Mouse (Mus musculus) limb, embryonic 15.5 days (tissue): ENCODE measurements around the gene Scarb1. TPM values are rescaled to one million over a fixed set of nuclear protein-coding genes. Genes with fewer than 3 reads are reported as not detected.

ENCODE experiments used
- ATAC-seq: fragments of 200-750 bp; cut with Nextera tagmentation; 2 replicates; pipeline ENCODE4 v1.8.0; 2017; ENCODE audit warnings: low read depth, moderate TSS enrichment; ENCODE audit not compliant: insufficient number of reproducible peaks, low FRiP score, low TSS enrichment
- H3K27ac ChIP-seq: fragments of 300-500 bp; sonication (generic); 2 replicates; pipeline ENCODE4 v1.5.1; 2015; ENCODE audit warnings: moderate library complexity, mild to moderate bottlenecking, inconsistent platforms
- H3K27me3 ChIP-seq: fragments of 300-500 bp; sonication (generic); 2 replicates; pipeline ENCODE4 v1.6.1; 2015; ENCODE audit warnings: inconsistent platforms
- H3K36me3 ChIP-seq: fragments of 300-500 bp; sonication (generic); 2 replicates; pipeline ENCODE4 v1.6.1; 2015; ENCODE audit warnings: inconsistent platforms
- H3K4me1 ChIP-seq: fragments of 300-500 bp; sonication (generic); 2 replicates; pipeline ENCODE4 v1.6.1; 2015; ENCODE audit warnings: inconsistent platforms
- H3K4me2 ChIP-seq: fragments of 300-500 bp; sonication (generic); 2 replicates; pipeline ENCODE4 v1.6.1; 2015; ENCODE audit warnings: mild to moderate bottlenecking, inconsistent platforms
- H3K4me3 ChIP-seq: fragments of 300-500 bp; sonication (generic); 2 replicates; pipeline ENCODE4 v1.5.1; 2015; ENCODE audit warnings: mild to moderate bottlenecking, inconsistent platforms
- H3K9ac ChIP-seq: fragments of 300-500 bp; sonication (generic); 2 replicates; pipeline ENCODE4 v1.6.1; 2015; ENCODE audit warnings: inconsistent platforms
- H3K9me3 ChIP-seq: fragments of 300-500 bp; sonication (generic); 2 replicates; pipeline ENCODE4 v1.6.1; 2016; ENCODE audit warnings: inconsistent platforms
- WGBS: fragments of 180-500 bp; shearing (Covaris S2); methylation state at CpG from one replicate; pipeline ENCODE4 v1.1.7; 2015; 5-methylcytosine and 5-hydroxymethylcytosine counted together
- polyA plus RNA-seq: library from polyadenylated mRNA; unstranded; fragments of >200 nt; fragmentation: Nextera tagmentation; extraction: Ambion mirVana; gene quantifications from 2 replicates; pipeline ENCODE4 v1.2.1, GENCODE M21; 2015

The Scarb1 gene
- polyA plus RNA-seq, 1 experiment from 2014 or later = 57.2 TPM

- Histone ChIP-seq H3K4me1 (peaks cover 24% of the 10 kb centered on the region), H3K36me3 (no peaks in the 10 kb centered on the region), H3K9me3 (no peaks in the 10 kb centered on the region), H3K9ac (no peak overlapping the region), H3K27me3 (no peaks in the 10 kb centered on the region), H3K27ac (no peak overlapping the region), H3K4me2 (no peak overlapping the region), H3K4me3 (no peak overlapping the region)
- ATAC-seq = no peak
- WGBS = 57% methylated on average over 11 of the region's 11 CpGs
Measured at GRCm38 (mm10) chr5:125325931-125326330, 15.0 kb downstream of the Scarb1 start.

DNA sequence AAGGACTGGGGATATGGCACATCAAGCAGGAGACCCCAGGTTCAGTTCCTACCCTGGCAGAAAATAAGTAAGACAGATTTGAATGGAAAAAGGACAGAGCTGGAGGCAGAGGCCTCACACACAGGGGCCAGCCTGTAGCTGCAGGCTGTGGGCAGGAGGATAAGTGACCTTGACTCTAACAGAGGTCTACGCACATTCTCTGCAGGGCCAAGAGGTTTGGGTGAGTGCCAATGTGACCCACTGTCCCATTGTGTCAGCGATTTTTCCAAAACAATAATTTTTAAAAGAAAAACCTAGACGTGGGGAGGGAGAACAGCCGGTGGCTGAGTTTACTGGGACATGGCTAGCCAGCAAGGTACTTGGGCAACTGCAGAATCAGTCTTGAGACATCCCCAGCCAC lies 15.6 kb downstream of the Scarb1 start:
- Histone ChIP-seq H3K27me3 (no peaks in the 10 kb centered on the region), H3K4me3 (no peak overlapping the region), H3K36me3 (no peaks in the 10 kb centered on the region), H3K9me3 (no peaks in the 10 kb centered on the region), H3K4me2 (no peak overlapping the region), H3K4me1 (peaks cover 24% of the 10 kb centered on the region), H3K9ac (no peak overlapping the region), H3K27ac (no peak overlapping the region)
- no peak for ATAC-seq
- WGBS = 85% methylated on average over 4 of the region's 4 CpGs

GRCm38 (mm10) chr5:125323939-125324480 lies 16.9 kb downstream of the Scarb1 start:
- H3K27ac ChIP-seq = no peak overlapping the region
- H3K27me3 ChIP-seq = no peaks in the 10 kb centered on the region
- ATAC-seq = no peak
- WGBS = 72% methylated on average over 7 of the region's 7 CpGs
- no peaks in the 10 kb centered on the region for H3K9me3 ChIP-seq
- H3K4me2 ChIP-seq = no peak overlapping the region
- H3K36me3 ChIP-seq = no peaks in the 10 kb centered on the region
- no peak overlapping the region for H3K4me3 ChIP-seq
- no peak overlapping the region for H3K9ac ChIP-seq
- H3K4me1 ChIP-seq = peaks cover 24% of the 10 kb centered on the region

- no peak for ATAC-seq
- H3K27ac ChIP-seq = no peak overlapping the region
- 76% methylated on average over 6 of the region's 6 CpGs for WGBS
- no peaks in the 10 kb centered on the region for H3K27me3 ChIP-seq
- peaks cover 24% of the 10 kb centered on the region for H3K4me1 ChIP-seq
- H3K9me3 ChIP-seq = no peaks in the 10 kb centered on the region
- H3K4me2 ChIP-seq = no peak overlapping the region
- H3K9ac ChIP-seq = no peak overlapping the region
- H3K36me3 ChIP-seq = no peaks in the 10 kb centered on the region
- no peak overlapping the region for H3K4me3 ChIP-seq
Measured at GRCm38 (mm10) chr5:125323128-125323527, 17.8 kb downstream of the Scarb1 start.

DNA sequence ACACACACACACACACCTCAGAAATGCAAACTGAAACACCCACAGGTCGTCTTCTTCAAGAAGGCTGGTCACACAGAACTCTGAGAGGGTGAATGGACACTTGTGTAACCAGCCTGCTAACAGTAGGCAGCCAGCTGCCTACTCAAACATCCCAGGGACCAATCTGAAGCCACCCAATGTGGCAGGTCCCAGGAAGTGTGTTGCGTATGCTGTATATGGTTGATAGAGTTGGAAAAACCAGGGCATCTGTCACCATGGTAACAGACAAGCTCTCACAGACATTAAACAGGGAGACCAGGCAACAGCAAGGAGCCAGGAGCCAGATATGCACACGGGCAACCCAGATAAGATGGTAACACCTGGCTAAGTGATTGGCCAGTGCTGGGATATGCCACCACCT lies 19.1 kb downstream of the Scarb1 start:
- H3K9me3 ChIP-seq = no peaks in the 10 kb centered on the region
- no peak for ATAC-seq
- no peak overlapping the region for H3K27ac ChIP-seq
- no peaks in the 10 kb centered on the region for H3K27me3 ChIP-seq
- H3K4me2 ChIP-seq = no peak overlapping the region
- no peak overlapping the region for H3K4me3 ChIP-seq
- H3K9ac ChIP-seq = no peak overlapping the region
- no peaks in the 10 kb centered on the region for H3K36me3 ChIP-seq
- WGBS = 63% methylated on average over 3 of the region's 3 CpGs
- peaks cover 20% of the 10 kb centered on the region for H3K4me1 ChIP-seq

DNA sequence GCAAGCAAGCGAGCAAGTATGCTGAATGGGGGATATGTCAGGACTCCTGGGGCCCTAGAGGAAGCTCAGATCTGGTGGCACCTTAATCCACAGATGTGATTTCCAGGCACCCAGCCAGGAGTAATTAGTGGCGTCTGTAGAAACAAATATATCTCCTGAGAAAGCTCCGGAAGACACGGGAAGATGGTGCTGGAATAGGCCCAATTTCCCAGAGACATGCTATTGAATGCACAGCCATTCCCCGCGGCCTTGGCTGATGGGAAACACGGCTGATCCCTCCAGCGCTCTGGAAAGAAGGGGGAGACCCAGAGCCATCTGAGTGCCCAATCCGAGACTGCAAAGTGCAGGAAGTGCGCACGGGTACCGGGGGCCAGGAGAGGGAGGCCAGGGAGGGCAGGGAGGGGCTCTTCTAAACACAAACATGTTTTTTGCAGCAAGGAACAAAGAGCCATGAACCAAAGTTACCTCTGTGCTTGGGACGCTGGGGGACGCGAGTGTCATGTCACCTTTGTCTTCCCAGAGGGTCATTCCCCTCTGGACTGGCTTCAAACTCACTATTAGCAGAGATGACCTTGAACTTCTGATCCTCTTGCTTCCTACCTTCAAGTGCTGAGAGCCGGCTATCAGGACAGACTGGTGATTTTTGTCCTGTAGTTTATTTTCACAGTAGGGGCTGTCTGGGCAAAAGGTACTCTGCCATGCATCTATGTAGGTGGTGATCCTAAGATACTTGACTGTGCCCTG lies 21.7 kb downstream of the Scarb1 start:
- Histone ChIP-seq H3K4me1 (peaks cover 12% of the 10 kb centered on the region; the same call in 1 of the 2 replicates), H3K27me3 (no peaks in the 10 kb centered on the region), H3K36me3 (no peaks in the 10 kb centered on the region), H3K9me3 (no peaks in the 10 kb centered on the region), H3K4me2 (no peak overlapping the region), H3K9ac (no peak overlapping the region), H3K27ac (no peak overlapping the region), H3K4me3 (no peak overlapping the region)
- ATAC-seq = no peak
- 67% methylated on average over 16 of the region's 16 CpGs for WGBS

- no peak overlapping the region for H3K4me3 ChIP-seq
- H3K36me3 ChIP-seq = no peaks in the 10 kb centered on the region
- no peak overlapping the region for H3K4me2 ChIP-seq
- no peaks in the 10 kb centered on the region for H3K27me3 ChIP-seq
- 86% methylated on average over 8 of the region's 8 CpGs for WGBS
- no peak overlapping the region for H3K9ac ChIP-seq
- no peaks in the 10 kb centered on the region for H3K9me3 ChIP-seq
- no peak overlapping the region for H3K27ac ChIP-seq
- peaks cover 18% of the 10 kb centered on the region; the same call in 1 of the 2 replicates for H3K4me1 ChIP-seq
- ATAC-seq = no peak
Measured at GRCm38 (mm10) chr5:125317953-125318352, 22.9 kb downstream of the Scarb1 start.

DNA sequence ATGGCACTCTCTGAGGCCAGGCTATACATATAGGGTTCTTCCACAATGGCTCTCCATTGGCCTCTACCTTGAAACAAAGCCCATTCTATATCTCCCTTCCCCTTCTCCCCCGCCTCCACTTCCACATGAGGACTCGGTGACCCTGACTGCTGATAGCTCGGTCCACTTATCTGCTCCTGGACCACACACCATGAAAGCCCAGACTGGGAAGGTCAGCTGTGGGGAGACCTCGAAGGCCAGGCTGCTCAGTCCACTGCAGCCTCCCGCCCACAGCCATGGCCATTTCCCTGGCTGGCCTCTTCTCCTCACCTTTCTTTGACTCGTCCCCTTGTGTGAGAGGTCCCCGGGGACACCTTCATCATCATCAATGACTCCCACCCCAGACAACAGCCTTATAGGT lies 23.6 kb downstream of the Scarb1 start:
- Histone ChIP-seq H3K36me3 (no peaks in the 10 kb centered on the region), H3K4me2 (no peak overlapping the region), H3K4me3 (no peak overlapping the region), H3K4me1 (peaks cover 23% of the 10 kb centered on the region; the same call in 1 of the 2 replicates), H3K9ac (no peak overlapping the region), H3K9me3 (no peaks in the 10 kb centered on the region), H3K27ac (no peak overlapping the region), H3K27me3 (no peaks in the 10 kb centered on the region)
- 85% methylated on average over 7 of the region's 7 CpGs for WGBS
- ATAC-seq = no peak

DNA sequence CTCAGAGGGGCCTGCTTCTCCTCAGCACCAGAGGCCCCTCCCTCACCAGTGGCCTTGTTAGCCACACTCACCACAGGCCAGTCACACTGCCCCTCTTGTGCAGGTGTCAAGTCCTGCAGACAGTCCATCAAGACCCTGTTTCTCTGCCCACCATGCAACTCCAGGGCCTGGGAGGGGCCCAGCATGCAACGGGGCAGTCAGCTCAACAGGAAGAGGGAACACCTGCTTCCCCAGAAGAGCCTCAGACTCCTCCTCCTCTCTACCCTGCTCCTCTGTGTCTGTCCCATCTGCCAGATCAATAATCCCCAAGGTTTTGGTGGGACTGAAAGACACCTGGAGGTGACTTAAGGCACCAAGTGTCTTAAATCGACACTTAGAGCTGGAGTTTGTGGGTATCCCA lies 24.1 kb downstream of the Scarb1 start:
- H3K4me3 ChIP-seq = no peak overlapping the region
- WGBS = 73% methylated on average over 2 of the region's 2 CpGs
- no peaks in the 10 kb centered on the region for H3K9me3 ChIP-seq
- no peak overlapping the region for H3K9ac ChIP-seq
- no peaks in the 10 kb centered on the region for H3K36me3 ChIP-seq
- no peak overlapping the region for H3K27ac ChIP-seq
- no peak for ATAC-seq
- no peak overlapping the region for H3K4me2 ChIP-seq
- no peaks in the 10 kb centered on the region for H3K27me3 ChIP-seq
- peaks cover 23% of the 10 kb centered on the region; the same call in 1 of the 2 replicates for H3K4me1 ChIP-seq

GRCm38 (mm10) chr5:125315110-125315509 lies 25.8 kb downstream of the Scarb1 start:
- Histone ChIP-seq H3K4me3 (no peak overlapping the region), H3K9ac (no peak overlapping the region), H3K4me1 (peaks cover 23% of the 10 kb centered on the region; the same call in 1 of the 2 replicates), H3K27me3 (no peaks in the 10 kb centered on the region), H3K27ac (no peak overlapping the region), H3K4me2 (no peak overlapping the region), H3K36me3 (no peaks in the 10 kb centered on the region), H3K9me3 (no peaks in the 10 kb centered on the region)
- no peak for ATAC-seq
- WGBS = 56% methylated on average over 1 of the region's 1 CpGs

- H3K4me2 ChIP-seq = no peak overlapping the region
- no peak for ATAC-seq
- H3K36me3 ChIP-seq = no peaks in the 10 kb centered on the region
- H3K9ac ChIP-seq = no peak overlapping the region
- no peaks in the 10 kb centered on the region for H3K9me3 ChIP-seq
- H3K27me3 ChIP-seq = no peaks in the 10 kb centered on the region
- WGBS = 77% methylated on average over 11 of the region's 11 CpGs
- no peak overlapping the region for H3K27ac ChIP-seq
- peaks cover 23% of the 10 kb centered on the region; the same call in 1 of the 2 replicates for H3K4me1 ChIP-seq
- H3K4me3 ChIP-seq = no peak overlapping the region
Measured at GRCm38 (mm10) chr5:125313991-125314390, 26.9 kb downstream of the Scarb1 start.

DNA sequence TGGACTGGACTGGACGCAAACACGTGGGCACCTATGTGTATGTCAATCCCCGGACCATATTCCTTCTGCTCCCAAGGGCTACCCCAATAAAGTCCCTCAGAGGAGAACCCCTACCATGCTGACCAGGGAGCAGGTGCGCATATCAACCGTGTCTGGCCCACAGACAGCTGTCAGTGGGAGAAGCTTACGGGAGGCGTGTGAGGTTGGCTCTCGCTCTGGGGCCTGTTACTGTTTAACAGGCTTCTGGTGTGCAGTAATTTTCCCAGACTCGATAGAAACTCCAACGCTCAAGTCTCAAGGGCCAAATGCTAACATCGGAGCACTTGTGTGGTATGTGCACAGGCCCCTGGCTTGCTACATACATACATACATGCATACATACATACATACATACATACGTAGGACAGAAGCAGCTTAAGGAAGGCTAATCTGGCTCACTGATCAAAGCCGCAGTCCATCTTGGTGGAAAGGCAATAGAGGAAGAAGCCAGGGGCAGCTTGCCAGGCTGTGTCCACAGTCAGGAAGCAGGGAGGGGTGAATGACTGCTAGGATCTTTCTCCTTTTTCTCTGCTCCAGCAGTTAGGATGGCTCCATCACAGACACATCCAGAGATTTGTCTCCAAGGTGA lies 27.8 kb downstream of the Scarb1 start:
- no peak overlapping the region for H3K4me2 ChIP-seq
- 59% methylated on average over 13 of the region's 13 CpGs for WGBS
- H3K9ac ChIP-seq = no peak overlapping the region
- H3K4me3 ChIP-seq = no peak overlapping the region
- no peaks in the 10 kb centered on the region for H3K27me3 ChIP-seq
- ATAC-seq = no peak
- peaks cover 23% of the 10 kb centered on the region; the same call in 1 of the 2 replicates for H3K4me1 ChIP-seq
- H3K27ac ChIP-seq = no peak overlapping the region
- no peaks in the 10 kb centered on the region for H3K9me3 ChIP-seq
- H3K36me3 ChIP-seq = no peaks in the 10 kb centered on the region
